Mouse (Mus musculus) G1E (cell line): ENCODE data around the gene Plac1.
"Not testable (repeated sequence)": the region's sequence is repeated elsewhere in the genome, so short reads cannot be mapped to it uniquely, and the experiment has no call there.

ENCODE experiments used
- CTCF ChIP-seq: IDR thresholded peaks from 2 replicates; pipeline ENCODE4 v1.5.1; 2012; ENCODE audit warnings: low read depth, low read length, inconsistent platforms, mixed read lengths
- GATA1 ChIP-seq: IDR thresholded peaks from 2 replicates; pipeline ENCODE4 v1.6.1; 2012; ENCODE audit warnings: borderline replicate concordance, low read length, inconsistent platforms, mixed read lengths

- not testable (repeated sequence) for TF ChIP-seq GATA1, CTCF
These were observed 31.7 kb upstream of the Plac1 start for GRCm38 (mm10) chrX:53271628-53272027.
